Mouse (Mus musculus) cortical plate, adult 2 months (tissue): ENCODE measurements at regions not wholly inside any gene's neighbourhood (a gene's known extent, or its start where the extent isn't known, plus 50 kb on each side); places are given as distances from the start of the nearest gene placed in this dataset.

Source experiments
- CTCF ChIP-seq: fragments of 200-500 bp; IDR thresholded peaks from 2 replicates; pipeline ENCODE4 v1.5.1; 2011; ENCODE audit warnings: mild to moderate bottlenecking, control low read depth, low read length; ENCODE audit not compliant: insufficient read depth; ENCODE audit errors: extremely low read depth
- POLR2A ChIP-seq: fragments of 200-500 bp; IDR thresholded peaks from 2 replicates; pipeline ENCODE4 v1.6.1; 2011; ENCODE audit warnings: mild to moderate bottlenecking, low read length, control low read depth; ENCODE audit not compliant: insufficient read depth; ENCODE audit errors: extremely low read depth

GRCm38 (mm10) chr8:86255431-86255830 lies 325.1 kb downstream of the Abcc12 start:
- TF ChIP-seq CTCF (no peak), POLR2A (no peak)
